Mouse (Mus musculus) G1E (cell line): Measurements from ENCODE around the gene Trmt61a.

Source experiments
- CTCF ChIP-seq: IDR thresholded peaks from 2 replicates; pipeline ENCODE4 v1.5.1; 2012; ENCODE audit warnings: low read depth, low read length, inconsistent platforms, mixed read lengths
- POLR2AphosphoS5 ChIP-seq: IDR thresholded peaks from 2 replicates; pipeline ENCODE4 v1.6.1; 2012; ENCODE audit warnings: low read depth, low read length, inconsistent platforms; ENCODE audit not compliant: insufficient replicate concordance

DNA sequence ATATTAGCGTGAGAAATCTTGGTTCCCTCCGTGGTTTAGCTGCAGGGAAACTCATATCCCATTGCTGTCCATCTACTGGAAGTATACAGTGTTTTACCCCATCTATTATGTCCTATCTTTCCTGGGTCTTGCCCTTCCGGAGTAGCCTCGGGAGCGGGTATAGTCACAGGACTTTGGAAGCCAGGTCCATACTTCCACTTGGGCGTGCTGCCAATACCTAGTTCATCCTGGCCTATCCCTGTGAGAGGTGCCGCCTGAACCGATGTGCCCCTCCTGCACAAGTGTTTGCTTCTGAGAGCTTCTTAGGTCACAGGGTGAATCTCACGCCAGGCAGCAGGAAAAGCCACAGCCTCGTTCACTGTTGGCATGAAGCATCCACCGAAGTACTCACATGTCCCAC, 11.5 kb downstream of the Trmt61a start:
- TF ChIP-seq POLR2AphosphoS5: no peak
- TF ChIP-seq CTCF: no peak
